In the genomic region with DNA sequence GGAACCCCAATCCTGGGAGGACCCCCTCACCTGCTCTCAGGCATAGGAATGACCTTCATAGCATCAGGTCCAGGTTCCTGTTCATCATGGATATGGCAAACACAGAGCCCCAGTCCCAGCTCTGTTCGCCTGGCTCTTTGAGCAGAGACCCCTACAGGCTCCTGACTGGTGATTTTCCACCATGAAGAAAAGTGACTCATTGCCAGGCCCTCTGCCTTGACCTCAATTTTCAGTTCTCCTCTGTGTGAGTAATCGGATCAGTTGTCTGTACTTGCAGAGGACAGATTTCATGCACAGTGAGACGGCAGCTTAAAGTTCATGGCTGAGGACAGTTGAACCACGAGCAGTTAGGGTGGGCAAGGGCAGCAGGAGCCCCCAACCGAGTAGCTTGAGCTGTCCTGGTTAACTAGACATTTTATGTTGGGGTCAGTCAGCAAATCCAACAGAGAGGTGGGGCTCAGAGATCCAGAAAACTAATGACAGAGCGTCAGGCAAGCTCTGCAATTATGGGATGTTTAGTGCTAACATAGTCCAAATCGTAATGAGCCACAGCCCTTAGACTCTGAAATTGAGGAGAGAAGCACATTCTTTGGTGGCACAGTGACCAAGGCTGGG, we compare ENCODE assay signal across 31 mouse cellular contexts. TPM values are rescaled to one million over a fixed set of nuclear protein-coding genes. Genes with fewer than 3 reads are reported as not detected.
DNase-seq lines count a peak whose midpoint lies in the region; ATAC-seq and TF ChIP-seq lines count a peak whose summit lies in the region.
"Had no signal": no experiment of that assay in that cellular context is flagged by ENCODE, and none has a peak within 500 bp of the region (broad histone marks: within the 10 kb centered on the region; RNA-seq: fewer than 3 reads in every experiment).

No protein-coding gene starts in this region.

- no peak overlapping the region for H3K9ac ChIP-seq in embryonic facial prominence, embryonic 15.5 days
- H3K9ac ChIP-seq: forebrain, embryonic 13.5 days; hindbrain, embryonic 15.5 days; intestine, embryonic 15.5 days; midbrain, embryonic 13.5 days had no signal

- WGBS in heart, embryonic 10.5 days: 83% methylated on average over 7 of the region's 7 CpGs
- 60% methylated on average over 7 of the region's 7 CpGs for WGBS in embryonic facial prominence, embryonic 15.5 days
- 71% methylated on average over 7 of the region's 7 CpGs for WGBS in cerebellum, adult 2 months

- H3K4me3 ChIP-seq in heart, embryonic 10.5 days: no peak overlapping the region
- no peak overlapping the region for H3K4me3 ChIP-seq in embryonic facial prominence, embryonic 15.5 days (replicated peaks)
- H3K4me3 ChIP-seq in cerebellum, adult 2 months (replicated peaks; ENCODE audit: insufficient read depth, low read depth, low read length): no peak overlapping the region
- H3K4me3 ChIP-seq: forebrain, embryonic 13.5 days; hindbrain, embryonic 15.5 days; intestine, embryonic 15.5 days; megakaryocyte, embryonic 14.5 days; midbrain, embryonic 13.5 days had no signal

- no peaks in the 10 kb centered on the region for H3K9me3 ChIP-seq in heart, embryonic 10.5 days
- H3K9me3 ChIP-seq in embryonic facial prominence, embryonic 15.5 days (replicated peaks): no peaks in the 10 kb centered on the region
- H3K9me3 ChIP-seq: forebrain, embryonic 13.5 days; hindbrain, embryonic 15.5 days; intestine, embryonic 15.5 days; megakaryocyte, embryonic 14.5 days; midbrain, embryonic 13.5 days had no signal

- ATAC-seq in embryonic facial prominence, embryonic 15.5 days (ENCODE audit: insufficient number of reproducible peaks, low FRiP score, low TSS enrichment, low read depth): peak; percentile 69; the same call in 1 of the 2 replicates
- ATAC-seq in erythroblast, adult 5-6 weeks (replicated peaks; ENCODE audit: low FRiP score, poor library complexity, severe bottlenecking): no peak
- ATAC-seq: activated CD4-positive, CD25-positive, alpha-beta regulatory T cell, adult 4 months; forebrain, embryonic 13.5 days; intestine, embryonic 15.5 days; midbrain, embryonic 13.5 days had no signal

- H3K4me1 ChIP-seq in heart, embryonic 10.5 days: no peaks in the 10 kb centered on the region
- H3K4me1 ChIP-seq in embryonic facial prominence, embryonic 15.5 days: no peaks in the 10 kb centered on the region
- no peaks in the 10 kb centered on the region for H3K4me1 ChIP-seq in cerebellum, adult 2 months (ENCODE audit: control insufficient read depth, insufficient read depth, low read length)
- H3K4me1 ChIP-seq: forebrain, embryonic 13.5 days; hindbrain, embryonic 15.5 days; intestine, embryonic 15.5 days; megakaryocyte, embryonic 14.5 days; midbrain, embryonic 13.5 days had no signal

- H3K36me3 ChIP-seq in heart, embryonic 10.5 days: no peaks in the 10 kb centered on the region
- H3K36me3 ChIP-seq in embryonic facial prominence, embryonic 15.5 days: no peaks in the 10 kb centered on the region
- H3K36me3 ChIP-seq: hindbrain, embryonic 15.5 days; intestine, embryonic 15.5 days; midbrain, embryonic 13.5 days had no signal

- peak; percentile 78 for DNase-seq in heart, adult 11 months
- no peak for DNase-seq in heart, embryonic 10.5 days (ENCODE audit: low spot score)
- DNase-seq in 3T3-L1 (ENCODE audit: low read depth, low spot score): peak; percentile 74
- peak; percentile 58 for DNase-seq in adrenal gland, postnatal 10 days
- DNase-seq in cerebellum, adult 2 months: no peak
- no peak for DNase-seq in gastrocnemius, postnatal 25 days
- DNase-seq: cerebellum, adult 8-10 months; cerebellum, postnatal 36 days; embryo, embryonic 11 days; kidney, adult 8-10 months; kidney, postnatal 10 days; lung, adult 18-20 months; lung, postnatal 10 days; thymus, postnatal 36 days had no signal

- H3K27me3 ChIP-seq in heart, embryonic 10.5 days (ENCODE audit: insufficient read depth, poor library complexity, severe bottlenecking): no peaks in the 10 kb centered on the region
- H3K27me3 ChIP-seq in embryonic facial prominence, embryonic 15.5 days: no peaks in the 10 kb centered on the region
- H3K27me3 ChIP-seq in cerebellum, adult 2 months (ENCODE audit: control insufficient read depth, insufficient read depth, low read length): no peaks in the 10 kb centered on the region
- H3K27me3 ChIP-seq: forebrain, embryonic 13.5 days; hindbrain, embryonic 15.5 days; intestine, embryonic 15.5 days; midbrain, embryonic 13.5 days had no signal

- H3K4me2 ChIP-seq in embryonic facial prominence, embryonic 15.5 days (replicated peaks): no peak overlapping the region
- H3K4me2 ChIP-seq: forebrain, embryonic 13.5 days; heart, embryonic 11.5 days; hindbrain, embryonic 15.5 days; intestine, embryonic 15.5 days; liver, embryonic 11.5 days; midbrain, embryonic 13.5 days had no signal

- no peak overlapping the region for H3K27ac ChIP-seq in heart, embryonic 10.5 days
- H3K27ac ChIP-seq in embryonic facial prominence, embryonic 15.5 days (replicated peaks): peak overlapping the region; percentile 51; the same call in 1 of the 2 replicates
- H3K27ac ChIP-seq in cerebellum, adult 2 months (ENCODE audit: insufficient read depth, low read length): no peak overlapping the region
- H3K27ac ChIP-seq: forebrain, embryonic 13.5 days; hindbrain, embryonic 15.5 days; intestine, embryonic 15.5 days; midbrain, embryonic 13.5 days had no signal

- no peak for TF ChIP-seq CTCF in cerebellum, adult 2 months (IDR thresholded peaks at IDR 0.05; ENCODE audit: borderline replicate concordance, insufficient read depth, low read depth, low read length)

- no peak for TF ChIP-seq POLR2A in cerebellum, adult 2 months (IDR thresholded peaks at IDR 0.05; ENCODE audit: borderline replicate concordance, insufficient read depth, low read length)

RNA-seq across cellular contexts. Expression of gene Insc, which starts 34.8 kb away (rescaled TPM):
- polyA plus RNA-seq in heart, embryonic 10.5 days (2016; fragmentation: Nextera tagmentation; extraction: Ambion mirVana): 0.79 and 1.5 TPM in 2 replicates
- 1 to 10 TPM; 3.7 to 8.1 TPM for total RNA-seq in adrenal gland, postnatal 10 days (2021)
- 13.6 and 14.7 TPM in 2 replicates for polyA plus RNA-seq in embryonic facial prominence, embryonic 15.5 days (2015; fragmentation: Nextera tagmentation; extraction: Ambion mirVana)
- polyA plus RNA-seq in cerebellum, adult 2 months (2012; rRNA removed): 8.8 and 13.1 TPM in 2 replicates
- total RNA-seq in erythroblast, adult 5-6 weeks (2015; ENCODE audit: low replicate concordance): not detected in 2 replicates
- not detected in 2 replicates for total RNA-seq in erythroblast, adult 5-6 weeks (2017; ENCODE audit: low replicate concordance)
- total RNA-seq in gastrocnemius, postnatal 25 days (2021): 1 to 10 TPM; 2.3 to 2.7 TPM
- total RNA-seq: hematopoietic stem cell, adult 5-6 weeks; MEL; monocyte, adult 5-6 weeks had no signal

RNA-seq across cellular contexts. Expression of gene Calcb, which starts 59.8 kb away (rescaled TPM):
- polyA plus RNA-seq in heart, embryonic 10.5 days (2016; fragmentation: Nextera tagmentation; extraction: Ambion mirVana): not detected in 2 replicates
- total RNA-seq in adrenal gland, postnatal 10 days (2021): not detected
- 2.2 and 2.3 TPM in 2 replicates for polyA plus RNA-seq in embryonic facial prominence, embryonic 15.5 days (2015; fragmentation: Nextera tagmentation; extraction: Ambion mirVana)
- polyA plus RNA-seq in cerebellum, adult 2 months (2012; rRNA removed): 3.8 and 4.5 TPM in 2 replicates
- total RNA-seq in erythroblast, adult 5-6 weeks (2015; ENCODE audit: low replicate concordance): not detected in 2 replicates
- total RNA-seq in erythroblast, adult 5-6 weeks (2017; ENCODE audit: low replicate concordance): not detected in 2 replicates
- not detected for total RNA-seq in gastrocnemius, postnatal 25 days (2021)
- total RNA-seq: gastrocnemius, adult 18-20 months; gastrocnemius, postnatal 4 days; hematopoietic stem cell, adult 5-6 weeks; left cerebral cortex, postnatal 10 days; MEL; monocyte, adult 5-6 weeks had no signal
- polyA plus RNA-seq: activated CD4-positive, CD25-positive, alpha-beta regulatory T cell, adult 4 months; forebrain, embryonic 13.5 days; limb, embryonic 11.5 days; liver, embryonic 11.5 days had no signal

Comparison
In these comparisons a context has a peak if more than half of its experiments do, and no peak if none do; other contexts are left out.
1. DNase-seq: peak in heart, adult 11 months (single experiment), 3T3-L1 (single experiment) and adrenal gland, postnatal 10 days (single experiment); none in heart, embryonic 10.5 days (single experiment), cerebellum, adult 2 months (0 of 2) and gastrocnemius, postnatal 25 days (single experiment).